Mouse (Mus musculus) forebrain, embryonic 16.5 days (tissue): ENCODE measurements around the gene Fto. TPM values are rescaled to one million over a fixed set of nuclear protein-coding genes. Genes with fewer than 3 reads are reported as not detected.

Source experiments
- polyA plus RNA-seq: library from polyadenylated mRNA; unstranded; fragments of >200 nt; fragmentation: Nextera tagmentation; extraction: Ambion mirVana; gene quantifications from 2 replicates; pipeline ENCODE4 v1.2.1, GENCODE M21; 2015

Gene Fto
- polyA plus RNA-seq, 1 experiment from 2014 or later = 132 TPM

Other genes with a start within 250 kb of the Fto start
- 21.9 and 26.6 TPM in 2 replicates for gene Rbl2, start 243.5 kb upstream of the Fto start, polyA plus RNA-seq
- 148 and 151 TPM in 2 replicates for gene Aktip, start 113.5 kb upstream of the Fto start, polyA plus RNA-seq
- gene Rpgrip1l, start 263 bp upstream of the Fto start, polyA plus RNA-seq = 13.5 and 13.7 TPM in 2 replicates